Mouse (Mus musculus) frontal cortex, postnatal 10 days (tissue): ENCODE data around the gene Rhcg.

Source experiments
- DNase-seq, 2 experiments: peaks; one replicate each; pipeline ENCODE4 v3.0.0; 2022; ENCODE audit warnings: low spot score in 2 of 2, mixed read lengths in 1 of 2

Gene Rhcg

GRCm38 (mm10) chr7:79602006-79602405 lies 15.5 kb downstream of the Rhcg start:
- no peak for DNase-seq

- DNase-seq, result no peak
Measured at GRCm38 (mm10) chr7:79600122-79600521, 17.3 kb downstream of the Rhcg start.

GRCm38 (mm10) chr7:79594854-79595253 lies 22.6 kb downstream of the Rhcg start:
- DNase-seq, result peak; percentile 55 to 83

- DNase-seq, result peak; percentile 82 to 85
Measured at GRCm38 (mm10) chr7:79591812-79592731, 25.4 kb downstream of the Rhcg start.

GRCm38 (mm10) chr7:79590560-79591110 lies 26.8 kb downstream of the Rhcg start:
- DNase-seq, result no peak

GRCm38 (mm10) chr7:79589763-79590559 lies 27.5 kb downstream of the Rhcg start:
- DNase-seq, result no peak

GRCm38 (mm10) chr7:79588284-79588683 lies 29.2 kb downstream of the Rhcg start:
- DNase-seq, result no peak

- peak in 1 of 2 experiments; percentile 47 for DNase-seq
Measured at GRCm38 (mm10) chr7:79578851-79579241, 38.6 kb downstream of the Rhcg start.

- no peak for DNase-seq
Measured at GRCm38 (mm10) chr7:79577931-79578850, 39.3 kb downstream of the Rhcg start.

GRCm38 (mm10) chr7:79577096-79577874 lies 40.2 kb downstream of the Rhcg start:
- DNase-seq, result peak; percentile 46 to 49

- DNase-seq, result peak in 1 of 2 experiments; percentile 68
Measured at GRCm38 (mm10) chr7:79576659-79577058, 40.8 kb downstream of the Rhcg start.

GRCm38 (mm10) chr7:79572191-79572818 lies 45.2 kb downstream of the Rhcg start:
- DNase-seq, result peak; percentile 61 to 67

GRCm38 (mm10) chr7:79568937-79569535 lies 48.4 kb downstream of the Rhcg start:
- peak; percentile 59 to 77 for DNase-seq

- no peak for DNase-seq
Measured at GRCm38 (mm10) chr7:79568212-79568611, 49.2 kb downstream of the Rhcg start.

GRCm38 (mm10) chr7:79563675-79564074 lies 53.8 kb downstream of the Rhcg start:
- DNase-seq, result no peak

- no peak for DNase-seq
Measured at GRCm38 (mm10) chr7:79562385-79562784, 55.1 kb downstream of the Rhcg start.

- DNase-seq, result no peak
Measured at GRCm38 (mm10) chr7:79558698-79559097, 58.8 kb downstream of the Rhcg start.

- no peak for DNase-seq
Measured at GRCm38 (mm10) chr7:79557728-79558221, 59.7 kb downstream of the Rhcg start.

GRCm38 (mm10) chr7:79555368-79556034 lies 62.0 kb downstream of the Rhcg start:
- DNase-seq, result no peak
